Mouse (Mus musculus) E14TG2a.4 (cell line): ENCODE results near the gene P2rx7.

Experiments
- CTCF ChIP-seq: conservative IDR thresholded peaks from 2 replicates; pipeline ENCODE4 v1.5.1; 2014; ENCODE audit warnings: low read length
- NANOG ChIP-seq: IDR thresholded peaks from 2 replicates; pipeline ENCODE4 v1.6.1; 2014; ENCODE audit warnings: borderline replicate concordance, low read length, mixed read lengths

DNA sequence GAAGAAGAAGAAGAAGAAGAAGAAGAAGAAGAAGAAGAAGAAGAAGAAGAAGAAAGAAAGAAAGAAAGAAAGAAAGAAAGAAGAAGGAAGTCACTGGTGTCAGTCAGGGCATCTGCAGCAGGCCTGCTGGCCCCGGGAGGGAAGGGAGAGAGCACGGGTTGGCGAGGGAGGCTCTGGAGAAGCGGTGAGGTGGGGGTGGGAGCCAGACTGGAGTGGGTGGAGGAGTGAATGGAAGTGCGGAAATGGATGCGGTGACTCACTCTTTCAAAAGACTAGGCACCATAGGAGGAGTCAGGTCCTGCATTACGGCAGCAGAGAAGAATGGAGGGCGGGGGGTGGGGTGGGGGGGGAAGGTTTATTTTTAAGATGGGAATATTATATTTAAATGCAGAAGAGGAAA lies 5.6 kb downstream of the P2rx7 start:
- TF ChIP-seq CTCF (no peak), NANOG (no peak)
